Mouse (Mus musculus) hindbrain, embryonic 10.5 days (tissue): Measurements from ENCODE around the gene Colgalt2. TPM values are rescaled to one million over a fixed set of nuclear protein-coding genes. Genes with fewer than 3 reads are reported as not detected.
"Not testable (repeated sequence)": the region's sequence is repeated elsewhere in the genome, so short reads cannot be mapped to it uniquely, and the experiment has no call there.

Experiments
- DNase-seq: peaks from one replicate; pipeline ENCODE4 v3.0.0-alpha.2; 2017; ENCODE audit warnings: low spot score
- H3K27ac ChIP-seq: fragments of 300-500 bp; sonication (generic); 2 replicates; pipeline ENCODE4 v1.5.1; 2016; ENCODE audit warnings: mild to moderate bottlenecking, moderate library complexity
- H3K27me3 ChIP-seq: fragments of 300-500 bp; sonication (generic); 2 replicates; pipeline ENCODE4 v1.6.1; 2016; ENCODE audit warnings: mild to moderate bottlenecking; ENCODE audit not compliant: poor library complexity, insufficient read depth, severe bottlenecking
- H3K36me3 ChIP-seq: fragments of 300-500 bp; sonication (generic); 2 replicates; pipeline ENCODE4 v1.6.1; 2016; ENCODE audit warnings: mild to moderate bottlenecking, moderate library complexity
- H3K4me1 ChIP-seq: fragments of 300-500 bp; sonication (generic); replicated peaks from 2 replicates; pipeline ENCODE4 v1.6.1; 2016; ENCODE audit warnings: mild to moderate bottlenecking
- H3K4me3 ChIP-seq: fragments of 300-500 bp; sonication (generic); 2 replicates; pipeline ENCODE4 v1.5.1; 2016; ENCODE audit warnings: mild to moderate bottlenecking, moderate library complexity
- H3K9me3 ChIP-seq: fragments of 300-500 bp; sonication (generic); 2 replicates; pipeline ENCODE4 v1.6.1; 2016; ENCODE audit warnings: mild to moderate bottlenecking, moderate library complexity
- WGBS: fragments of 180-500 bp; shearing (Covaris S2); methylation state at CpG from one replicate; pipeline ENCODE4 v1.1.7; 2016; 5-methylcytosine and 5-hydroxymethylcytosine counted together
- polyA plus RNA-seq: library from polyadenylated mRNA; unstranded; fragments of >200 nt; fragmentation: Nextera tagmentation; extraction: Ambion mirVana; gene quantifications from 2 replicates; pipeline ENCODE4 v1.2.1, GENCODE M21; 2016

Gene Colgalt2
- polyA plus RNA-seq, 1 experiment from 2014 or later, result 1.7 TPM

DNA sequence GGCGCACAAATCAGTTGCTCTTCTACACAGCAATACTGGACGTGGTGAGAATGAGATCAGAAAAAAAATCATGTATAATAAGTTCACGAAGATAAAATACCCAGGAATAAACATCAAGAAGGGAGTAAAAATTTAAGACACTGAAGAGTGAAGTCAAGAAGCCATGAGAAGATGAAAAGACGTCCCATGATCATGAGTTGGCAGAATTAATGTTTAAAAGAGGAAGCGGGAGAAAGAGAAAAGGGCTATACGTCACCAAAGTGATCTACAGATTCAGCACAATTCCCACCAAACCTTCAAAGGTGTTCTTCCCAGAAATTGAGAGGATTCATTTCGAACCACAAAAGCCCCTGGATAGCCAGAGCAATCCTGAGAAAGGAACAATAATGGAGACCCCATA lies 30.2 kb downstream of the Colgalt2 start:
- WGBS, result 88% methylated on average over 7 of the region's 7 CpGs
- Histone ChIP-seq H3K27me3 (no peaks in the 10 kb centered on the region), H3K4me1 (no peaks in the 10 kb centered on the region), H3K36me3 (no peaks in the 10 kb centered on the region), H3K27ac (no peak overlapping the region), H3K9me3 (no peaks in the 10 kb centered on the region), H3K4me3 (no peak overlapping the region)
- no peak for DNase-seq

DNA sequence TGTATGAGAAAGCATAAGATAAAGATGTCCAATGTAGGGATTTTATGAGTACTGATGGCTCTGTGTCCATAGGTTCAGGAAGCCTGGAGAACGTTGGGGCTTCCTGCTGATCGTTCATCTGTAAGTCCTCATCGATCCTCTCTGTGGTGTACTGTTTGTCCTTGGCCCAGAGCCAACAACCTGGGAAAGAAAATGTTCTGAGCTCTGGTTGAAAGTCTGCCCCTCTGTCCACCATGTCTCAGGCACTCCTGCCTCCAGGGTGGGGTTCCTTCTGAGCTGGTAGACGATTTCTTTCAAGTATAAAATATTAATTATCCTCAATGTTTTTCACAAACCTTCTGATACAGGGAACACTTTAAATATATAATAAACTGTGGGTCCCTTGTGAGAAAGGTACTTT lies 34.5 kb downstream of the Colgalt2 start:
- H3K4me1 ChIP-seq, result no peaks in the 10 kb centered on the region
- WGBS, result 90% methylated on average over 4 of the region's 4 CpGs
- H3K4me3 ChIP-seq, result no peak overlapping the region
- DNase-seq, result no peak
- no peaks in the 10 kb centered on the region for H3K36me3 ChIP-seq
- no peak overlapping the region for H3K27ac ChIP-seq
- no peaks in the 10 kb centered on the region for H3K9me3 ChIP-seq
- H3K27me3 ChIP-seq, result no peaks in the 10 kb centered on the region

DNA sequence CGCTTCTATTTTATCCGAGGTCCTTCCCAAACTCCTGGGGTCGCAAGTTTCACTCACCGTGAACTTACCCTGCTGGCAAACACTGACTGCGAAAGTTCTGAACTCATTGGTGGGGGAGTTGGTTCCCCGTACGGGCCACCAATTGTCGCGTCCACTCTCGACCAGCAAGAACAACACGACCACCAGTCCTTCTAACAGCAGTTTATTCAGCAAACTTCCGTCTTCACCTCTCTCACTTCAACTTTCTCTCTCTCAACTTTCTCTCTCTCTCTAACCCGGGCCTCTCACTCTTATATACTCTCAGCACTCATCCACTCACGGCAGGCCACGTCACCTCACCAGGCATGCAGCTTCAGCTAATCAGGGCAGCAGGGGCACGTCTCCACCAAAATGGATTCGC lies 37.9 kb downstream of the Colgalt2 start:
- not testable (repeated sequence) for H3K9me3 ChIP-seq, H3K27ac ChIP-seq, DNase-seq, H3K4me3 ChIP-seq, H3K27me3 ChIP-seq, H3K4me1 ChIP-seq, H3K36me3 ChIP-seq
- WGBS, result 85% methylated on average over 17 of the region's 17 CpGs

DNA sequence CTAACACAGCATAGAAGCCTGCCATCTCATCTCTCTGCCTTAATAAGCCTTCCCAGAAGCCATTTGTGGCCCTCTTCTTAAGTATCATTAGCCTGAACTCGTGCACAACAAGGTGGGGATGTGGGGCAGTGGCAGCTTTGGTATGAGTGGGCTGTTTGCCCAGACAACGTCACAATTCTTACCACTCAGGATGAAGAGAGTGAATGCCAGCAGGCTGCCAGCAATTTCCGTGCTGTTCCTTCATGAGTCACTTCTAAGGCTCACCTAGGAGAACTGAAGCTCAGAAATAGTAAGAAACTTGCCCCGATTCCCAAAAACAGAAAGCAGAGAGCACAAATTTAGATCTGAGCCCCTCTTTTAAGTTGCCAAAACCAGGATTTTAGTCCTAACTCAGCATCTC lies 39.8 kb downstream of the Colgalt2 start:
- Histone ChIP-seq H3K27ac (no peak overlapping the region), H3K4me3 (no peak overlapping the region), H3K36me3 (no peaks in the 10 kb centered on the region), H3K4me1 (no peaks in the 10 kb centered on the region), H3K27me3 (no peaks in the 10 kb centered on the region), H3K9me3 (no peaks in the 10 kb centered on the region)
- DNase-seq, result no peak
- 81% methylated on average over 4 of the region's 4 CpGs for WGBS

DNA sequence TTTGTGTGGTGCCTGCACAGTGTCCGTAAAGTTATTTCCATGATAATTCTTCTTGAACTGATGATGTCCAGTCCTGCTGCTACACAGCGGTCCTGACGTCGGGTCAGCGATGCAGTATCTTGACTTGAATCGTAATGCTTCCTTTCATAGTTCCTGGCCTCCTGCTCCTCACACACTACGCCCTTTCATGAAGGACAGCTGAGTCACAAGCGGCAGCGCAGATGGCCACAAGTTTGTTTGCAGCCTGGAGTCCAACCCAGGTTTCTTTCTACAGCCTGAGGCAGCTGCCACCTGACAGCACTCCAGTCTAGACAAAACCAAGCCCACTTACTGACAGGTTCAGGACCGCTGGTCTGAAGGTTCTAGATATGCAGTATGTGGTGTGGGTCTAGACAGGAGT lies 40.2 kb downstream of the Colgalt2 start:
- Histone ChIP-seq H3K27me3 (no peaks in the 10 kb centered on the region), H3K4me1 (no peaks in the 10 kb centered on the region), H3K4me3 (no peak overlapping the region), H3K9me3 (no peaks in the 10 kb centered on the region), H3K27ac (no peak overlapping the region), H3K36me3 (no peaks in the 10 kb centered on the region)
- DNase-seq, result no peak
- 79% methylated on average over 10 of the region's 10 CpGs for whole genome bisulfite sequencing

DNA sequence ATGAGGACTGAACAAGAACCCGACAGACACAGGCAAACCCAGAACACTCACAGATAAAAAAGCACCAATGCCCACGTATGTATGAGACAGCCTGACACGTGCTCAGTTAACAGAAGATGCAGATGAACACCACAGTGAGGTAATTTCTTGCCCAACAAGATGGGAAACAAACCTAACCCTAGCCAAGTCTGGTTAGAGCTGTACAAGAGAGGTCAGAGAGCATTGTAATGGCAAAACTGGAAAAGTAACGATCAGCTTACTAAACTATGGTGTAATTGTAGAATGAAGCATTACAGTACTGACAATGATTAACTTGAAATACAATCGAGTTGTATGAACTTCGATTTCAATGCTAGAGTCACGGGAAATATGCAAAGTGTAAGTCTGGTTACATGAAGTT lies 45.0 kb downstream of the Colgalt2 start:
- H3K4me1 ChIP-seq, result no peaks in the 10 kb centered on the region
- no peak overlapping the region for H3K4me3 ChIP-seq
- DNase-seq, result no peak
- 91% methylated on average over 7 of the region's 7 CpGs for WGBS
- H3K27ac ChIP-seq, result no peak overlapping the region
- H3K36me3 ChIP-seq, result no peaks in the 10 kb centered on the region
- H3K9me3 ChIP-seq, result no peaks in the 10 kb centered on the region
- H3K27me3 ChIP-seq, result no peaks in the 10 kb centered on the region

DNA sequence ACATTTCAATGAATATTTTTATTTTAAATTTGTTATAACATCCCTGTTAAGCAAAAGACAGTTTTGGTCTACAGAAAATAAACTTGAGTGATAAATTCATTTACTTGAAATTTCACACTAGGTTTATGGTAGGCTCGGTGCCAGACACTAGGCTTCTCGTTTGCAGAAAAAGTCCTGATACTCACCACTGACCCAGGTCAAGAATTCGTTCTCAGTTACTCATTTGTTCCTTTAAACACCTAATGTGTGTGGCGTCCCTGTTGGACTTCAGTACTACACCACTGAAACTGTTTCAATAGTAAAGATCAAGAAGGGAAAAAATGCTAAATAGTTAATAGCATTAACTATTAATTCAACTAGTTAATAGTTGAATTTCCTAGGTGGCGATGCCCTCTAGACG lies 46.3 kb downstream of the Colgalt2 start:
- Histone ChIP-seq H3K9me3 (no peaks in the 10 kb centered on the region), H3K27me3 (no peaks in the 10 kb centered on the region), H3K4me3 (no peak overlapping the region), H3K27ac (no peak overlapping the region), H3K4me1 (no peaks in the 10 kb centered on the region), H3K36me3 (no peaks in the 10 kb centered on the region)
- 91% methylated on average over 6 of the region's 6 CpGs for WGBS
- no peak for DNase-seq

DNA sequence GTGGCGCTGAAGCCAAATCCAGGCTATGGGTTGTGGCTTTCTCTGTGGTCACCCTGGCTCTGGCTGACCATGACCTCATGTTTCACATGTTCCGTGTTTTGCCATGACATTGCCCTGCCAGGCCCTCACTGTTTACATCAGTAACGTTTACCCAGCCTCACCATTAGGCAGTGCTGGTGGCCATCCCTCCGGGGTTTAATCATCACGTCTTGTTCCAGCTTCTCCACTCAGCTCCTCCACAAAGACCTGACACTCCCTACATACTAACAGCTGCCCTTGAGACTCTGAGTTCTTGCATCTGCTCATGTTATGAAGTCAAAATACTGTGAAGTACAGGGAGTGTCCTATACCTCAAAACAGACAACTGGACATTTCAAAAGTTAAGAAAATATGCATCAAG lies 54.9 kb downstream of the Colgalt2 start:
- Histone ChIP-seq H3K27ac (0 out of 2 replicates have a peak overlapping the region, but pooled peaks have one; percentile 5), H3K9me3 (no peaks in the 10 kb centered on the region), H3K27me3 (no peaks in the 10 kb centered on the region), H3K36me3 (no peaks in the 10 kb centered on the region), H3K4me1 (peaks cover 19% of the 10 kb centered on the region), H3K4me3 (no peak overlapping the region)
- WGBS, result 76% methylated on average over 5 of the region's 5 CpGs
- DNase-seq, result no peak

DNA sequence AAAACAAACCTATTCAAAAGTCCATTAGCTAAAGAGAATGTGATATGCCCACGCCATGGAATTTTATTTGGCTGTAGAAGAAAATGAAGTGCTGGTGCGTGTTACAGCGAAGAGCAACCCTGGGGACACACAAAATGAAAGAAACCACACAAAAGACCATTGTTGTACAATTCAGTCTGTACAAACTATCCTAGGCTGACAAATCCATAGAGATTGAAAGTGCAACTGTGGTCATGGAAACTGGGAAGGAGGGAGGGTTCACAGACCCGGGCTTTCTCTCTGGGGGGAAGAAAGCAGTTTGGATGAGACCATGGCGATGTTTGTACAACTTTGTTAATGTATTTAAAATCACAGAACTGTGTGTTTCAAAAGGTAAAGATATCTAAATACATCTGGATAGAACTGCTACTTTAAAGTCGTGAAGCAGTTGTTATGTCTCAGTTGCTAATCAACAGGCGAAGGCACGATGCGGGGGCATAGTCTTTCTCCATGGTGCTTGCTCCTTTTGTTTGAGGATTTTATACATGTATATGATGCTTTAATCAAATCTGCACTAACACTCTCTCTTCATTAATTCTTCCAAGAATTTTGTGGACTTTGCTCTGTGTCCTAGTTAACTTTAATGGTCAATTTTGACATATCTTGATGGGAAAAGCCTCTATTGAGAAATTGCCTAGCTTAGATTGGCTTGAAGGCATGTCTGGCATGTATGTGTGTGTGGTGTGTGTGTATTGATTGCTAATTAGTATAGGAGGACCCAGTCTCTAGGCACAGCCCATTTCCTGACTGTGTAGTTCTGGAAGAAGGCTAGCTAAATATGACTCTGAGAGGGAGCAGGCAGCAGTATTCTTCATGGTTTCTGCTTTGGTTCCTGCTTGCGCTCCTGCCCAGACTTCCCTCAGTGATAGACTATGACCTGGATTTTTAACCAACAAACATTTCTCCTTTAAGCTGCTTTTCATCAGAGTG lies 55.9 kb downstream of the Colgalt2 start:
- Histone ChIP-seq H3K4me1 (peaks cover 19% of the 10 kb centered on the region), H3K9me3 (no peaks in the 10 kb centered on the region), H3K36me3 (no peaks in the 10 kb centered on the region), H3K4me3 (no peak overlapping the region), H3K27ac (peak overlapping the region; percentile 29; the same call in 1 of the 2 replicates), H3K27me3 (no peaks in the 10 kb centered on the region)
- no peak for DNase-seq
- WGBS, result 62% methylated on average over 10 of the region's 10 CpGs

DNA sequence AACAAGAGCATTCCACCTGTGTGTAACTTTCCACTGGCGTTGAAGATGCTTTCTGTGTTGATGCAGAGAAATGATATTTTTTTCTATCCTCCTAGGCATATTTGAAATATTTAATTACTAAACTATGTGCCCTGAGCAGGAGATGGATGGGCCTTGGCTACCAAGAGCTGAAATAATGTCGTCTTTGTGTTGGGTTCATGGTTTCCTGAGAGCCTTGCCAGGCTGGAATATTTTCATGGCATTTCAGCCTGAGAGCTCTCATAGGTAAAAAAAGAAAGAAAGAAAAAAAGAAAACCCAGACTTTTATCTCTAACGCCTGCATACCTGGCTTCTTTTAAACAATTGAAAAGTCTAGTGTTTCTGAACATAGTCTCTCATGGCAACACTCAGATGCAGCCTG lies 56.6 kb downstream of the Colgalt2 start:
- Histone ChIP-seq H3K4me1 (peaks cover 19% of the 10 kb centered on the region), H3K9me3 (no peaks in the 10 kb centered on the region), H3K36me3 (no peaks in the 10 kb centered on the region), H3K27me3 (no peaks in the 10 kb centered on the region), H3K4me3 (no peak overlapping the region), H3K27ac (0 out of 2 replicates have a peak overlapping the region, but pooled peaks have one; percentile 29)
- no peak for DNase-seq
- WGBS, result 87% methylated on average over 3 of the region's 3 CpGs

DNA sequence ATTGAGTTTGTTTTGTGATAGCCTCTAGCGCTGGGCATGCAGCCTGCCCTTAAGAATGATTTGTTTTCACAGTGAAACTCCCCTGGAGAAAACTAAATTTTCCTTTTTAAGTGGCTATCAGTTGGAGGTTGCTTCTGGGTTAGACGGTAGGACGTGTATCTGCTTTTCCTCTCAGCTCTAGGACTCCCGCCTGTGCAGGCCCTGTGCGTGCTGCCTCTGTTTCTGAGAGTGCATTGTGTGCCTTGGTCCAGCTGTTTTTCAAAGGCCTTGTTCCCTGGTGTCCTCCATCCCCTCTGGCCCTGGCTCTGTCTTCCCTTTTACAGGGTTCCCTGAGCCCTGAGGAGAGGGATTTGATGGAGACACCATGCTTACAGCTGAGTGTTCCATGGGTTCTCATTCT lies 58.0 kb downstream of the Colgalt2 start:
- H3K4me1 ChIP-seq, result peaks cover 24% of the 10 kb centered on the region
- DNase-seq, result no peak
- H3K9me3 ChIP-seq, result no peaks in the 10 kb centered on the region
- H3K27ac ChIP-seq, result peak overlapping the region; percentile 31; the same call in 1 of the 2 replicates
- no peaks in the 10 kb centered on the region for H3K36me3 ChIP-seq
- H3K4me3 ChIP-seq, result no peak overlapping the region
- no peaks in the 10 kb centered on the region for H3K27me3 ChIP-seq
- 46% methylated on average over 5 of the region's 5 CpGs for WGBS

DNA sequence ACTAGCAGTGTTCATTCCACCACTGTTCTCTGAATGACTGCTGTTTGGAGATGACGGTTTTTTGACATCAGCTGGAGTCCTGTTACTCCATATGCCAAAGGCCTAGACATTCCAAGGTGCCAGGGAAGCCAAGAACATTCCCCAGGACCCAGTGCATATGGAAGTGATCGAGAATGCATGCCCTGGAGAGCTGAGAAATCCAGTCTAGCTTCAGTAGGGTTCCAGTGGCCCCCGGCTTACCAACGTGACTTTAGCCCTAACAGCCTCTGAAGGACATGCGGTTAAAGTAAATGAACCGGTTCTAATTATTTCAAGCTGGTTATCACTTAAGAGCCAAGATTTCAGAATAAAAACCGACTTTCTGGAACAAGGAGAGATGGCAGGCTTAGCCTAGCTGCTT lies 59.4 kb downstream of the Colgalt2 start:
- no peaks in the 10 kb centered on the region for H3K9me3 ChIP-seq
- peaks cover 24% of the 10 kb centered on the region for H3K4me1 ChIP-seq
- H3K27me3 ChIP-seq, result no peaks in the 10 kb centered on the region
- 77% methylated on average over 7 of the region's 7 CpGs for WGBS
- H3K27ac ChIP-seq, result no peak overlapping the region
- no peaks in the 10 kb centered on the region for H3K36me3 ChIP-seq
- H3K4me3 ChIP-seq, result no peak overlapping the region
- DNase-seq, result no peak

DNA sequence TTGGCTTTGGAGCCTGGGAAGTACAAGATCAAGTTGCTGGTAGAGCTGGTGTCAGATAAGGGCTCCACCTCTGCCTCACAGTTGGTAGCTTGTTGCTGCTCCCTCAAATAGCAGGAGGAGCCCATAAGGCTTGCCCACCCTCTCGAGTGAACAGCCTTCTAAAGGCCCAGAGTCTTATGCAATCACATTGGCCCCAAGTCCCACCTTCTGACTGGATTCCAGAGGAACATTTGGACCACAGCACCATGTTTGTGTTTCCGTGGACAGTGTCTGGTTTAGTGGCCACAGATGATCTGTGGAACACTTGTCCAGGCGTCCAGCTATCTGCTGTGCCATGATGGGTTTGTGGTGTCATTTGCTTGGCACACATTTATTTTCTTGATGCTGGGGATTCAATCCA lies 61.3 kb downstream of the Colgalt2 start:
- Histone ChIP-seq H3K27ac (no peak overlapping the region), H3K36me3 (no peaks in the 10 kb centered on the region), H3K4me3 (no peak overlapping the region), H3K27me3 (no peaks in the 10 kb centered on the region), H3K4me1 (peaks cover 8% of the 10 kb centered on the region), H3K9me3 (no peaks in the 10 kb centered on the region)
- 81% methylated on average over 3 of the region's 3 CpGs for WGBS
- no peak for DNase-seq
